23 mouse cellular contexts compared by ENCODE assay signal in the genomic region with DNA sequence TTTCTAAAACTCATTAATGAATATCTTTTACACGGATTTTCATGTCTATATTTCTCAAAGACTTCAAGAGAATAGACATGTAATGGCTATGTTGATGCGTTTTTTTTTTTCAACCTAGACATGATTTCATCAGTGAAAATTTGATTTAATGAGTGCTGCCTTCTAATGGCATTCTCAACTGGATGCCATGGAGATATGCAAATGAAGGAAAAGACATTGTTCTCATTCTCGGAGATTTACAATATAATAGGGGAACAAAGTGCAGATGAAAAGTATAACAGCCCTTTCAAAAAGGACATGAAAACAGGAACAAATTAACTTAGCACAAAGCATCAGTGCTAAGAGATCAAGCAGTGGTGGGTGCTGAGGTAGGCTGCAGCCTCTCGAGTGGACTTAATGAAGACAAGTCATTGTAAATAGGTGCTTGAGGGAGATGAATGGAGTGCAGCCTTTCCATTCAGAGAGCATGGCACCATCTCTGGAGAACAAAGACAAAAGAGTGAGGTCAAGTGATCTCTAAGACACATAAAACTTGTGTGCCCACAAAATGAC.
A peak's percentile ranks its signal among the peaks of the same experiment; 100 is the strongest.
DNase-seq lines count a peak whose midpoint lies in the region; ATAC-seq and TF ChIP-seq lines count a peak whose summit lies in the region.
"Had no signal": no experiment of that assay in that cellular context is flagged by ENCODE, and none has a peak within 500 bp of the region (broad histone marks: within the 10 kb centered on the region; RNA-seq: fewer than 3 reads in every experiment).

No protein-coding gene starts in this region.

- WGBS in forebrain, embryonic 11.5 days = 33% methylated on average over 4 of the region's 4 CpGs
- 62% methylated on average over 4 of the region's 4 CpGs for WGBS in forebrain, embryonic 10.5 days
- WGBS in midbrain, embryonic 12.5 days = 37% methylated on average over 4 of the region's 4 CpGs
- WGBS in midbrain, embryonic 13.5 days = 34% methylated on average over 4 of the region's 4 CpGs
- WGBS in forebrain, embryonic 14.5 days = 10% methylated on average over 4 of the region's 4 CpGs

- DNase-seq in forebrain, embryonic 11.5 days (ENCODE audit: low spot score) = no peak
- no peak for DNase-seq in forebrain, embryonic 10.5 days (ENCODE audit: extremely low spot score, low spot score)
- peak; percentile 43 for DNase-seq in brain, embryonic 14.5 days (ENCODE audit: low read depth)
- DNase-seq in forebrain, embryonic 14.5 days (ENCODE audit: low spot score) = peak; percentile 40
- DNase-seq in adipocyte (ENCODE audit: low spot score) = no peak
- DNase-seq: adrenal gland, adult 8-10 months; adrenal gland, postnatal 36 days; cerebellum, adult 11 months; cerebellum, adult 8-10 months; cerebellum, postnatal 14 days; gastrocnemius, adult 2 months; gastrocnemius, postnatal 25 days; heart, adult 11 months; heart, postnatal 10 days; heart, postnatal 4 days; kidney, adult 18-20 months had no signal

- no peak for TF ChIP-seq POLR2A in brain, embryonic 14.5 days (IDR thresholded peaks at IDR 0.05; ENCODE audit: borderline replicate concordance, extremely low read depth, insufficient read depth, insufficient read length, poor library complexity, severe bottlenecking)

- TF ChIP-seq CTCF in brain, embryonic 14.5 days (IDR thresholded peaks at IDR 0.05; ENCODE audit: borderline replicate concordance, extremely low read depth, insufficient read depth, insufficient read length) = no peak

- H3K9me3 ChIP-seq in forebrain, embryonic 11.5 days (ENCODE audit: control insufficient read depth, low read length) = no peaks in the 10 kb centered on the region
- H3K9me3 ChIP-seq in forebrain, embryonic 10.5 days = 0 out of 2 replicates have a peak, but pooled peaks cover 3% of the 10 kb centered on the region
- H3K9me3 ChIP-seq in midbrain, embryonic 12.5 days = no peaks in the 10 kb centered on the region
- H3K9me3 ChIP-seq in midbrain, embryonic 13.5 days = no peaks in the 10 kb centered on the region
- H3K9me3 ChIP-seq in forebrain, embryonic 14.5 days (replicated peaks; ENCODE audit: control insufficient read depth, low read length) = no peaks in the 10 kb centered on the region
- H3K9me3 ChIP-seq: embryonic facial prominence, embryonic 15.5 days; hindbrain, embryonic 13.5 days; intestine, embryonic 15.5 days had no signal

- no peak overlapping the region for H3K4me2 ChIP-seq in forebrain, embryonic 11.5 days (ENCODE audit: low read depth, low read length, severe bottlenecking)
- H3K4me2 ChIP-seq in midbrain, embryonic 12.5 days (replicated peaks) = no peak overlapping the region
- H3K4me2 ChIP-seq in midbrain, embryonic 13.5 days (replicated peaks) = no peak overlapping the region
- H3K4me2 ChIP-seq in forebrain, embryonic 14.5 days (ENCODE audit: low read length) = no peak overlapping the region
- H3K4me2 ChIP-seq: embryonic facial prominence, embryonic 15.5 days; hindbrain, embryonic 13.5 days; intestine, embryonic 15.5 days had no signal

- no peaks in the 10 kb centered on the region for H3K4me1 ChIP-seq in forebrain, embryonic 11.5 days (replicated peaks; ENCODE audit: control insufficient read depth, insufficient read depth, low read length)
- peaks cover 6% of the 10 kb centered on the region for H3K4me1 ChIP-seq in forebrain, embryonic 10.5 days
- peaks cover 5% of the 10 kb centered on the region for H3K4me1 ChIP-seq in midbrain, embryonic 12.5 days
- peaks cover 5% of the 10 kb centered on the region; the same call in 1 of the 2 replicates for H3K4me1 ChIP-seq in midbrain, embryonic 13.5 days (replicated peaks)
- H3K4me1 ChIP-seq in forebrain, embryonic 14.5 days (ENCODE audit: control insufficient read depth, insufficient read depth, low read length) = peaks cover 4% of the 10 kb centered on the region; the same call in 1 of the 2 replicates
- H3K4me1 ChIP-seq: embryonic facial prominence, embryonic 15.5 days; hindbrain, embryonic 13.5 days; intestine, embryonic 15.5 days had no signal

- H3K27ac ChIP-seq in forebrain, embryonic 11.5 days (ENCODE audit: low read depth, low read length) = no peak overlapping the region
- H3K27ac ChIP-seq in forebrain, embryonic 10.5 days = no peak overlapping the region
- H3K27ac ChIP-seq in midbrain, embryonic 12.5 days (replicated peaks) = no peak overlapping the region
- no peak overlapping the region for H3K27ac ChIP-seq in midbrain, embryonic 13.5 days
- H3K27ac ChIP-seq in forebrain, embryonic 14.5 days (ENCODE audit: low read depth, low read length) = no peak overlapping the region
- H3K27ac ChIP-seq: embryonic facial prominence, embryonic 15.5 days; gastrocnemius, adult 2 months; hindbrain, embryonic 13.5 days; intestine, embryonic 15.5 days had no signal

- no peak overlapping the region for H3K9ac ChIP-seq in forebrain, embryonic 11.5 days (ENCODE audit: low read length)
- H3K9ac ChIP-seq in midbrain, embryonic 12.5 days (replicated peaks) = no peak overlapping the region
- no peak overlapping the region for H3K9ac ChIP-seq in midbrain, embryonic 13.5 days (replicated peaks)
- H3K9ac ChIP-seq in forebrain, embryonic 14.5 days (ENCODE audit: low read length) = no peak overlapping the region
- H3K9ac ChIP-seq: embryonic facial prominence, embryonic 15.5 days; hindbrain, embryonic 13.5 days; intestine, embryonic 15.5 days had no signal

- ATAC-seq in forebrain, embryonic 11.5 days (replicated peaks; ENCODE audit: low FRiP score) = peak; percentile 75
- 0 out of 2 replicates have a peak, but pooled peaks have one; percentile 41 for ATAC-seq in midbrain, embryonic 12.5 days (ENCODE audit: low FRiP score, low read depth)
- ATAC-seq in midbrain, embryonic 13.5 days = no peak
- peak; percentile 48; the same call in 1 of the 2 replicates for ATAC-seq in forebrain, embryonic 14.5 days
- no peak for ATAC-seq in granulocyte monocyte progenitor cell, adult 5-6 weeks (replicated peaks; ENCODE audit: poor library complexity, severe bottlenecking)
- ATAC-seq: intestine, embryonic 15.5 days had no signal

- no peaks in the 10 kb centered on the region for H3K36me3 ChIP-seq in forebrain, embryonic 11.5 days (ENCODE audit: control insufficient read depth, insufficient read depth, low read length)
- no peaks in the 10 kb centered on the region for H3K36me3 ChIP-seq in forebrain, embryonic 10.5 days (replicated peaks)
- no peaks in the 10 kb centered on the region for H3K36me3 ChIP-seq in midbrain, embryonic 12.5 days
- no peaks in the 10 kb centered on the region for H3K36me3 ChIP-seq in midbrain, embryonic 13.5 days
- H3K36me3 ChIP-seq in forebrain, embryonic 14.5 days (ENCODE audit: control insufficient read depth, insufficient read depth, low read length) = no peaks in the 10 kb centered on the region
- H3K36me3 ChIP-seq: embryonic facial prominence, embryonic 15.5 days; hindbrain, embryonic 13.5 days; intestine, embryonic 15.5 days had no signal

- no peak overlapping the region for H3K4me3 ChIP-seq in forebrain, embryonic 11.5 days (ENCODE audit: low read depth, low read length)
- no peak overlapping the region for H3K4me3 ChIP-seq in forebrain, embryonic 10.5 days
- H3K4me3 ChIP-seq in midbrain, embryonic 12.5 days = no peak overlapping the region
- no peak overlapping the region for H3K4me3 ChIP-seq in midbrain, embryonic 13.5 days (replicated peaks)
- H3K4me3 ChIP-seq in forebrain, embryonic 14.5 days (ENCODE audit: low read depth, low read length) = no peak overlapping the region
- H3K4me3 ChIP-seq: embryonic facial prominence, embryonic 15.5 days; erythroblast, embryonic 14.5 days; gastrocnemius, adult 2 months; hindbrain, embryonic 13.5 days; intestine, embryonic 15.5 days had no signal

- no peaks in the 10 kb centered on the region for H3K27me3 ChIP-seq in forebrain, embryonic 11.5 days (ENCODE audit: control insufficient read depth, insufficient read depth, low read length)
- H3K27me3 ChIP-seq in forebrain, embryonic 10.5 days (ENCODE audit: poor library complexity, severe bottlenecking) = peaks cover 5% of the 10 kb centered on the region; the same call in 1 of the 2 replicates
- no peaks in the 10 kb centered on the region for H3K27me3 ChIP-seq in midbrain, embryonic 12.5 days
- H3K27me3 ChIP-seq in midbrain, embryonic 13.5 days = no peaks in the 10 kb centered on the region
- no peaks in the 10 kb centered on the region for H3K27me3 ChIP-seq in forebrain, embryonic 14.5 days (replicated peaks; ENCODE audit: control insufficient read depth, insufficient read depth, low read length)
- H3K27me3 ChIP-seq: embryonic facial prominence, embryonic 15.5 days; hindbrain, embryonic 13.5 days; intestine, embryonic 15.5 days had no signal

Comparison
In these comparisons a context has a peak if more than half of its experiments do, and no peak if none do; other contexts are left out.
1. ATAC-seq: peak in forebrain, embryonic 11.5 days (single experiment), midbrain, embryonic 12.5 days (single experiment) and forebrain, embryonic 14.5 days (single experiment); none in midbrain, embryonic 13.5 days (single experiment) and granulocyte monocyte progenitor cell, adult 5-6 weeks (single experiment).
2. DNase-seq: peak in brain, embryonic 14.5 days (single experiment) and forebrain, embryonic 14.5 days (single experiment); none in forebrain, embryonic 11.5 days (single experiment), forebrain, embryonic 10.5 days (single experiment) and adipocyte (single experiment).